Mouse (Mus musculus) neutrophil, adult 5-6 weeks (primary cell): ENCODE measurements around the gene Prdm2. TPM values are rescaled to one million over a fixed set of nuclear protein-coding genes. Genes with fewer than 3 reads are reported as not detected.

Experiments
- ATAC-seq: fragments of 151-379, 151-347 bp; 2 replicates; pipeline ENCODE4 v1.8.0; 2017; ENCODE audit warnings: mild to moderate bottlenecking, moderate TSS enrichment; ENCODE audit not compliant: insufficient number of reproducible peaks, poor library complexity, low FRiP score, severe bottlenecking; ENCODE audit errors: extremely low read depth
- total RNA-seq: library from RNA; stranded (forward); fragments of 200-1000 nt; gene quantifications from 2 replicates; pipeline ENCODE4 v1.2.3, GENCODE M21; 2017

The Prdm2 gene
- total RNA-seq, 1 experiment from 2014 or later, result 68.1 TPM

GRCm38 (mm10) chr4:143058765-143059344 is 153.9 kb downstream of the Prdm2 start:
- ATAC-seq, result no peak

Other genes with a start within 250 kb of the Prdm2 start
- not detected in 2 replicates for gene Pdpn, start 86.6 kb upstream of the Prdm2 start, total RNA-seq
- gene Lrrc38, start 136.8 kb upstream of the Prdm2 start, total RNA-seq, result not detected in 2 replicates
- gene Pramel1, start 181.4 kb upstream of the Prdm2 start, total RNA-seq, result not detected in 2 replicates
- gene Pramef8, start 199.4 kb upstream of the Prdm2 start, total RNA-seq, result 35.0 and 43.8 TPM in 2 replicates
- gene Oog4, start 237.3 kb upstream of the Prdm2 start, total RNA-seq, result not detected in 2 replicates